Mouse (Mus musculus) stomach, embryonic 16.5 days (tissue): ENCODE results near the gene Yeats2. TPM values are rescaled to one million over a fixed set of nuclear protein-coding genes. Genes with fewer than 3 reads are reported as not detected.

Experiments
- ATAC-seq: fragments of 200-750 bp; cut with Nextera tagmentation; 2 replicates; pipeline ENCODE4 v1.8.0; 2017; ENCODE audit warnings: moderate number of reproducible peaks, moderate TSS enrichment; ENCODE audit not compliant: insufficient read depth, low FRiP score
- H3K27ac ChIP-seq: fragments of 300-500 bp; sonication (generic); 2 replicates; pipeline ENCODE4 v1.5.1; 2014; ENCODE audit warnings: low read length
- H3K27me3 ChIP-seq: fragments of 300-500 bp; sonication (generic); 2 replicates; pipeline ENCODE4 v1.6.1; 2014; ENCODE audit warnings: low read length, control low read depth, mixed read lengths; ENCODE audit not compliant: control insufficient read depth, insufficient read depth
- H3K36me3 ChIP-seq: fragments of 300-500 bp; sonication (generic); 2 replicates; pipeline ENCODE4 v1.6.1; 2014; ENCODE audit warnings: low read length; ENCODE audit not compliant: control insufficient read depth, insufficient read depth
- H3K4me1 ChIP-seq: fragments of 300-500 bp; sonication (generic); 2 replicates; pipeline ENCODE4 v1.6.1; 2014; ENCODE audit warnings: low read length, control low read depth, mixed read lengths; ENCODE audit not compliant: control insufficient read depth, insufficient read depth
- H3K4me2 ChIP-seq: fragments of 300-500 bp; sonication (generic); 2 replicates; pipeline ENCODE4 v1.6.1; 2014; ENCODE audit warnings: low read depth, low read length, mixed read lengths
- H3K4me3 ChIP-seq: fragments of 300-500 bp; sonication (generic); replicated peaks from 2 replicates; pipeline ENCODE4 v1.5.1; 2014; ENCODE audit warnings: mild to moderate bottlenecking, low read length
- H3K9ac ChIP-seq: fragments of 300-500 bp; sonication (generic); 2 replicates; pipeline ENCODE4 v1.6.1; 2014; ENCODE audit warnings: low read length
- H3K9me3 ChIP-seq: fragments of 300-500 bp; sonication (generic); replicated peaks from 2 replicates; pipeline ENCODE4 v1.6.1; 2016; ENCODE audit warnings: low read length, control low read depth; ENCODE audit not compliant: control insufficient read depth
- WGBS: fragments of 180-500 bp; shearing (Covaris S2); extraction: QIAGEN DNeasy Blood & Tissue Kit; methylation state at CpG from one replicate; pipeline ENCODE4 v1.1.7; 2014; 5-methylcytosine and 5-hydroxymethylcytosine counted together
- polyA plus RNA-seq: library from polyadenylated mRNA; unstranded; fragments of >200 nt; fragmentation: Nextera tagmentation; extraction: Ambion mirVana; gene quantifications from 2 replicates; pipeline ENCODE4 v1.2.1, GENCODE M21; 2015

Gene Yeats2
- polyA plus RNA-seq, 1 experiment from 2014 or later = 26.6 TPM

DNA sequence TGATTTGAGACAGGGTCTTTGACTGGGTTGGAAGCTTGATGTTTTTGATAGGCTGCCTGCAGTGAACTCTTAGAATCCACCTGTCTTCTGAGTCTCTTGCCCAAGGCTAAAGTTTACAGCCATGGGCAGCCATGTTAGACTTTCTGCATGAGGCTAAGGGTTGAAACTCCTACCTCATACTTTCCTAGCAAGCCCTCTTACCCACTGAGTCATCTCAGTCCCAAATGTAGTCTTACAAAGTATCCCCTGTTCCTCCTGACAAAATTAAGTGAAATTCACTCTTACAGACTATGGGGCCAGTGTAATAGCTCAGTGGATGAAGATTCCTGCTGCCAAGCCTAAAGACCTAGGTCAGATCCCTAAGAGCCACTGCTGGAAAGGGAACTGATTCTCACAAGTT, 106.2 kb downstream of the Yeats2 start:
- H3K27ac ChIP-seq = no peak overlapping the region
- no peaks in the 10 kb centered on the region for H3K27me3 ChIP-seq
- no peak overlapping the region for H3K9ac ChIP-seq
- no peaks in the 10 kb centered on the region; the same call in 1 of the 2 replicates for H3K9me3 ChIP-seq
- H3K4me3 ChIP-seq = no peak overlapping the region
- no peak for ATAC-seq
- H3K4me2 ChIP-seq = no peak overlapping the region
- no peaks in the 10 kb centered on the region for H3K36me3 ChIP-seq
- no peaks in the 10 kb centered on the region for H3K4me1 ChIP-seq

GRCm38 (mm10) chr16:20248442-20249174, 107.7 kb downstream of the Yeats2 start:
- no peak overlapping the region for H3K4me2 ChIP-seq
- H3K27ac ChIP-seq = no peak overlapping the region
- H3K4me3 ChIP-seq = no peak overlapping the region
- WGBS = 91% methylated on average over 9 of the region's 9 CpGs
- H3K4me1 ChIP-seq = no peaks in the 10 kb centered on the region
- H3K36me3 ChIP-seq = no peaks in the 10 kb centered on the region
- no peak for ATAC-seq
- no peaks in the 10 kb centered on the region; the same call in 1 of the 2 replicates for H3K9me3 ChIP-seq
- no peaks in the 10 kb centered on the region for H3K27me3 ChIP-seq
- no peak overlapping the region for H3K9ac ChIP-seq

GRCm38 (mm10) chr16:20257926-20258325, 117.1 kb downstream of the Yeats2 start:
- H3K27me3 ChIP-seq = no peaks in the 10 kb centered on the region
- no peaks in the 10 kb centered on the region for H3K36me3 ChIP-seq
- no peaks in the 10 kb centered on the region for H3K9me3 ChIP-seq
- H3K4me1 ChIP-seq = no peaks in the 10 kb centered on the region
- 87% methylated on average over 5 of the region's 5 CpGs for WGBS
- no peak overlapping the region for H3K27ac ChIP-seq
- no peak for ATAC-seq
- no peak overlapping the region for H3K4me2 ChIP-seq
- H3K4me3 ChIP-seq = no peak overlapping the region
- no peak overlapping the region for H3K9ac ChIP-seq

DNA sequence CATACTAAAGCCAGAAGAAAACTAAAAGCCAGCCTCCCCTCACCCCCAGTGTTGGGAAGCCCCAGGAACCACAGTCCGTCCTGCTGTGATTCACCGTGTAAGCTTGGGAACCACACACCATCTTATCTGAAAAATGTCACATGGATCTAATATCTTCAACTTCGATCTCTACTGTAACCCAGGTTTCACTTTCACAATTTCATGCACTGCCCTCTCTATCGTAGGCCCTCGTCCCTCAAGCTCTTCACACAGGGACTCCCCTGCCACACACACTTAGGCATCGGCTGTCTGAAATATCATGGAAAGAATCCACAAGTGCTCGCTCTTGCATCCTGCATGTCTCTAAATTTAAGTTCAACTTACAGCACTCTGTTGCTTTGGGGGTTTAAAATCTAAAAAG, 124.2 kb downstream of the Yeats2 start:
- Histone ChIP-seq H3K27me3 (no peaks in the 10 kb centered on the region), H3K36me3 (no peaks in the 10 kb centered on the region), H3K4me1 (no peaks in the 10 kb centered on the region), H3K9ac (no peak overlapping the region), H3K4me3 (no peak overlapping the region), H3K4me2 (no peak overlapping the region), H3K27ac (no peak overlapping the region), H3K9me3 (no peaks in the 10 kb centered on the region)
- 71% methylated on average over 7 of the region's 7 CpGs for WGBS
- ATAC-seq = no peak

GRCm38 (mm10) chr16:20271339-20271738, 130.5 kb downstream of the Yeats2 start:
- Histone ChIP-seq H3K27me3 (no peaks in the 10 kb centered on the region), H3K27ac (no peak overlapping the region), H3K4me2 (no peak overlapping the region), H3K4me1 (0 out of 2 replicates have a peak, but pooled peaks cover 3% of the 10 kb centered on the region), H3K4me3 (no peak overlapping the region), H3K9ac (no peak overlapping the region), H3K9me3 (no peaks in the 10 kb centered on the region), H3K36me3 (no peaks in the 10 kb centered on the region)
- ATAC-seq = no peak
- 77% methylated on average over 4 of the region's 4 CpGs for WGBS

- Histone ChIP-seq H3K27me3 (no peaks in the 10 kb centered on the region), H3K9me3 (no peaks in the 10 kb centered on the region), H3K9ac (no peak overlapping the region), H3K4me3 (no peak overlapping the region), H3K4me2 (no peak overlapping the region), H3K36me3 (no peaks in the 10 kb centered on the region), H3K27ac (no peak overlapping the region), H3K4me1 (0 out of 2 replicates have a peak, but pooled peaks cover 3% of the 10 kb centered on the region)
- 21% methylated on average over 3 of the region's 3 CpGs for WGBS
- ATAC-seq = no peak
Observed at GRCm38 (mm10) chr16:20272994-20273393, 132.1 kb downstream of the Yeats2 start.

DNA sequence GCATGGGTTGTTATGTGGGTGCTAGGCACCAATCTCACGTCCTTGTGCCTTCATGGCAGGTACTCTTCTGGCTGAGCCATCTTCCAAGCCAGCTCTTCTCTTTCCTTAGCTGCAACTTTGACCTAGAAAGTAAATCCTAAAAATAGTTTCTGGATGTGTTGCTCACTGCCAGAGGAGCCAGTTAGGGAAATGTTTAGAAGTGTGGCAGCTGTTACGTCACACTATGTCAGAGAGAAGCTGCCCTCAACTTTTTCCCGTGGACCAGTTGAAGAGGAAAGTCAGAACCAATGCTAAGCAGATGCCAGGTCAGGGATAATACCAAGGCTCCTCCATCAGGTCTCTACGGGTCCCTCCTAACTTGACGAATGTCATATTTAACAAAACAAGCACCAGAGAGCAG, 138.5 kb downstream of the Yeats2 start:
- WGBS = 77% methylated on average over 5 of the region's 5 CpGs
- Histone ChIP-seq H3K36me3 (peaks cover 13% of the 10 kb centered on the region; the same call in 1 of the 2 replicates), H3K27ac (no peak overlapping the region), H3K4me1 (no peaks in the 10 kb centered on the region), H3K9me3 (no peaks in the 10 kb centered on the region), H3K27me3 (no peaks in the 10 kb centered on the region), H3K4me2 (no peak overlapping the region), H3K4me3 (no peak overlapping the region), H3K9ac (no peak overlapping the region)
- no peak for ATAC-seq

- no peak for ATAC-seq
Observed at GRCm38 (mm10) chr16:20280238-20280637, 139.4 kb downstream of the Yeats2 start.

More at GRCm38 (mm10) chr16:20280238-20280637, 139.4 kb downstream of the Yeats2 start:
- Histone ChIP-seq H3K4me1 (no peaks in the 10 kb centered on the region), H3K4me2 (no peak overlapping the region), H3K27ac (no peak overlapping the region), H3K27me3 (no peaks in the 10 kb centered on the region), H3K36me3 (peaks cover 20% of the 10 kb centered on the region), H3K9me3 (no peaks in the 10 kb centered on the region), H3K9ac (no peak overlapping the region), H3K4me3 (no peak overlapping the region)
- 75% methylated on average over 4 of the region's 4 CpGs for WGBS
